Mouse (Mus musculus): ENCODE results near the gene Gm49393. TPM values are rescaled to one million over a fixed set of nuclear protein-coding genes. Genes with fewer than 3 reads are reported as not detected.

Gene Gm49393
- polyA plus RNA-seq, 1 experiment from 2014 or later: not detected

Other genes starting within 250 kb of the Gm49393 start
- not detected in 2 replicates for gene BC051665, start 149.2 kb downstream of the Gm49393 start, polyA plus RNA-seq (2015; fragmentation: Nextera tagmentation; extraction: Ambion mirVana)
- gene Ctsll3, start 132.7 kb downstream of the Gm49393 start, polyA plus RNA-seq (2015; fragmentation: Nextera tagmentation; extraction: Ambion mirVana): not detected in 2 replicates
- not detected in 2 replicates for gene 4930486L24Rik, start 71.1 kb downstream of the Gm49393 start, polyA plus RNA-seq (2015; fragmentation: Nextera tagmentation; extraction: Ambion mirVana)
- 0.11 TPM in 1 of 2 replicates, not detected in the other for gene Gm49392, start 38.7 kb downstream of the Gm49393 start, polyA plus RNA-seq (2015; fragmentation: Nextera tagmentation; extraction: Ambion mirVana)
- 2.2 and 3.7 TPM in 2 replicates for gene Ctla2b, start 38.1 kb downstream of the Gm49393 start, polyA plus RNA-seq (2015; fragmentation: Nextera tagmentation; extraction: Ambion mirVana)
- gene Tpbpb, start 30.7 kb downstream of the Gm49393 start, polyA plus RNA-seq (2015; fragmentation: Nextera tagmentation; extraction: Ambion mirVana): not detected in 2 replicates
- gene Gm49391, start 981 bp upstream of the Gm49393 start, polyA plus RNA-seq (2015; fragmentation: Nextera tagmentation; extraction: Ambion mirVana): 1.0 and 1.8 TPM in 2 replicates
- 26.9 and 28.6 TPM in 2 replicates for gene Ctla2a, start 1.0 kb upstream of the Gm49393 start, polyA plus RNA-seq (2015; fragmentation: Nextera tagmentation; extraction: Ambion mirVana)
- gene Tpbpa, start 6.4 kb upstream of the Gm49393 start, polyA plus RNA-seq (2015; fragmentation: Nextera tagmentation; extraction: Ambion mirVana): not detected in 2 replicates
- gene Ctsj, start 70.4 kb upstream of the Gm49393 start, polyA plus RNA-seq (2015; fragmentation: Nextera tagmentation; extraction: Ambion mirVana): not detected in 2 replicates
- not detected in 2 replicates for gene Ctsq, start 105.0 kb upstream of the Gm49393 start, polyA plus RNA-seq (2015; fragmentation: Nextera tagmentation; extraction: Ambion mirVana)
- gene Ctsr, start 228.7 kb upstream of the Gm49393 start, polyA plus RNA-seq (2015; fragmentation: Nextera tagmentation; extraction: Ambion mirVana): not detected in 2 replicates